Mouse (Mus musculus) cerebellum, adult 11-12 months (tissue): ENCODE data around the gene Platr25.
"Not testable (repeated sequence)": the region's sequence is repeated elsewhere in the genome, so short reads cannot be mapped to it uniquely, and the experiment has no call there.

ENCODE experiments used
- DNase-seq: peaks from one replicate; pipeline ENCODE4 v3.0.0; 2022

Gene Platr25

DNA sequence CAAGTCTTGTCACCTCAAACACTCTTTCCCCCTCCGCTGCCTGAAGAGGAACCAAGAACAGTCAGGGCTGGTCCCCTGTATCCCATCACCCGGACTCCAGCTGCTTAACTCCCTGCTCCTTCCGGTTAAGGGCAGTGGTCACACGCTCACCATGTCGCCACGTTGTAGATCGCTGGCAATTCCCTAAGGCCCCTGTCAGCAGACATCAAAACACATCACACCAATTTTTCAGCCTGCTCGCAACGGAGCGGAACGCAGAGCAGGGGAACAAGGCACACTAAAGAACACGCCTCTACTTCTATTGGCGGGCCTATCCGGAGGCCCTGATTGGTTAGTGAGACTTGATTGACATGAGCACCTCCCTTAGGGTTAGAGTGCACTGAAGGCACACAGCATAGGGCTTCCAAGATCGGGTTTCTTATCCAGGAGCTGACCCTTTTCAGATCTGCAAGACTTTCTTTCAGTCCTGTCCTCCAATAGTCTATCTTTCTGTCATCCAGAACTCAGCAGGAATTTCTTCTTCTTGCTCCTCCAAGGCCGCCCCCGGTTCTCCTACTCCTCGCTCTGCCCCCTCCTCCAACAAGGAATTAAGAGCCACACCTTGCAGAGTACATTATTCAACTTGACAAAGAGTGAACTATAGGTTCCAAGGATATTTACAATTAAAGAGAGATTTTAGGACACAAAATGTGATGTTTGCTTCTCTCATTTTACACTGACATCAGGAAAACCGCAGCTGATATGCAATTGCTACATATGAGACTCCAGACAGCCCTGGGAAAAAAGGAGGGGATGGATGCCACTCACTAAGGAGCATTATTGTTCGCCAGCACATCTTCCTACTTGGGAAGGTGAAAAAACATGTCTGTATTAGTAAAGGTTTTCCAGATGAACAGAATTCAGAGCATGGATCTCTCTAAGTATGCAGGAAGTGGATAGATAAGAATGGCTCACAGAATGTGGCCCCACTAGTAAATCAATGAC, at the start of gene Platr25:
Platr25 (minus strand) TSS at position 278 of the 984 bp plus-strand sequence.
- DNase-seq: peak; percentile 47

DNA sequence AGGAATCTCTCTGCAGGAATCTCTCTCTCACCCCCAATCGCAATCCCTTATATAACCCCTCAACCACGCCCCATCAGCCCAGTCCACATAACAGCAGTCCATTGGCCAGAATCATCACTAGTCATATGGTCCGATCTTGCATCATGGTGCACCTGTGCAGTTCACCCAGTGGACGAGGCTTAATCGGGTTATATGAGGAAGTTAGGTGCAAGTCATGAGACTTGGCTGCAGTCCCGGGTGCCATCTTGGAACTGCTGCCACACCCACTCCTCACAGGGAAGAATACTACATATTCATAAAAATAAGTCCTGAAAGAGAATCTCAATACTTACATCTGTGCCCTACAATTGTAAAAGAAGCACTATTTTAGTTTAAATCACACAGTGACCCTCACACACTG, 47.5 kb upstream of the Platr25 start:
- not testable (repeated sequence) for DNase-seq

DNA sequence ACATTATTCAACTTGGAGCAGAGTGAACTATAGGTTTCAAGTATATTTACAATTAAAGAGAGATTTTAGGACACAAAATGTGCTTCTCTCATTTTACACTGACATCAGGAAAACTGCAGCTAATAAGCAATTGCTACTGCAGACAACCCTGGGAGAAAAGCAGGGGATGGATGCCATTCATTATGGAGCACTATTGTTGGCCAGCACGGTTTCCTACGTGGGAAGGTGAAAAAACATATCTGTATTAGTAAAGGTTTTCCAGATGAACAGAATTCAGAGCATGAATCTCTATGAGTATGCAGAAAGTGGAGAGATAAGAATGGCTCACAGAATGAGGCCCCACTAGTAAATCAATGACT, 25.6 kb upstream of the Platr25 start:
- DNase-seq: not testable (repeated sequence)

DNA sequence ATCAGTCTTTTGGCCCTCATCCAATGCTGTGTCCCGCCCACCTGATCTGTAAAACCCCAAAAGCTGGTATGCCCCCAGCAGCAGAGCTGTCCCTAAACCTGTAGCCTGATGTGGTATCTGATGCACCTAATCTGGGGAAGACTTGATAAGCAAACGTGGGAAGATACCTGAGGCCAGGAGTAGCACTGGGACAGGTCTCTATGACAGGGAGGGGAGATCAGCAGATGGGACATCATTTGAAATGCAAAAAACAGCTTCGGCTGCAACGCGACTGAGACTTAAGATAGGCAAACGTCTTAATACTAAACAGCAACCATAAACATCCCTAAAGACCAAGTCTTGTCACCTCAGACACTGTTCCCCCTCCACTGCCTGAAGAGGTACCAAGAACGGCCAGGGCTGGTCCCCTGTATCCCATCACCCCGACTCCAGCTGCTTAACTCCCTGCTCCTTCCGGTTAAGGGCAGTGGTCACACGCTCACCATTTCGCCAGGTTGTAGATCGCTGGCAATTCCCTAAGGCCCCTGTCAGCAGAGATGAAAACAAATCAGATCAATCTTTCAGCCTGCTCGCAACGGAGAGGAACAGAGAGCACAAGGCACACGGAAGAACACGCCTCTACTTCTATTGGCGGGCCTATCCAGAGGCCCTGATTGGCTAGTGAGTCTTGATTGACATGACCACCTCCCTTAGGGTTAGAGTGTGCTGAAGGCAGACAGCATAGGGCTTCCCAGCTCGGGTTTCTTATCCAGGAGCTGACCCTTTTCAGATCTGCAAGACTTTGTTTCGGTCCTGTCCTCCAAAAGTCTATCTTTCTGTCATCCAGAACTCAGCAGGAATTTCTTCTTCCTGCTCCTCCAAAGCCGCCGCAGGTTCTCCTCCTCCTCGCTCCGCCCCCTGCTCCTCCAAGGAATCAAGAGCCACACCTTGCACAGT, 25.0 kb upstream of the Platr25 start, which contains the start of gene Gm5141:
Gm5141 (minus strand) TSS at position 610 of the 936 bp plus-strand sequence.
- peak; percentile 61 for DNase-seq

DNA sequence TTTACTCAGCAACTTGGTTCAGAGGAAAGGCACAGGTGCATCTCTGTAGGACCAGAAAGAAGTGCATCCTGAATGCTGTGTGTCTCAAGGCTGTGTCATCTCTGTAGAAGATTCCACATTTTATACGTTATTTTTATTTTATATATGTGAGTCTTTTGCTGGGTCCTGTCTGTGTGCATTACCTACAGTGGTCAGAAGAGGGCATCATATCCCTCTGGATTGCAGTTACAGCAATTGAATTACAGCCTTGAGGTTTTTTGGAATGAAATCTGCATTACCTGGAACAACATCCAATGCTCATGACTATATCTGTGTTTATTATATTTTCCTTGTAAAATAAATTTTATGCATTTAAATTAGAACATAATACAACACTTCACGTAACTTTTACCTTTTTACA, 3.3 kb upstream of the Platr25 start:
- not testable (repeated sequence) for DNase-seq

DNA sequence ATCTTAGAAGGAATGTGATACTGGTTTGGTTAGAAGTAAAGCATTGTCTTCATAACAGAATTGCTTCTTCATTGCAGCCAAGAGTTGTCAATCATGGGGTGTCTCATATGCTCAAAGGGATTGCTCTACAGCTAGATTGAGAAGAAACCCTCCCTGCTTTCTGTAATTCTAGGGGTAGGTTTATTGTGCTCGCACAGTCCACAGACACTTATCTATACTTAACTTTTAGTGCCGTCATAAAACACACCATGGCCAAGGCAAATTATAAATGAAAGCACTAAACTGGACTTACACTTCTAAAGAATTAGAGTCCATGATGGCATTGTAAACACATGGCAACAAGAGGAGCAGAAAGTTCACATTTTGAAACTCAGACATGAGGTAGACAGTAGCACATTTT, 27.2 kb downstream of the Platr25 start:
- DNase-seq: no peak

DNA sequence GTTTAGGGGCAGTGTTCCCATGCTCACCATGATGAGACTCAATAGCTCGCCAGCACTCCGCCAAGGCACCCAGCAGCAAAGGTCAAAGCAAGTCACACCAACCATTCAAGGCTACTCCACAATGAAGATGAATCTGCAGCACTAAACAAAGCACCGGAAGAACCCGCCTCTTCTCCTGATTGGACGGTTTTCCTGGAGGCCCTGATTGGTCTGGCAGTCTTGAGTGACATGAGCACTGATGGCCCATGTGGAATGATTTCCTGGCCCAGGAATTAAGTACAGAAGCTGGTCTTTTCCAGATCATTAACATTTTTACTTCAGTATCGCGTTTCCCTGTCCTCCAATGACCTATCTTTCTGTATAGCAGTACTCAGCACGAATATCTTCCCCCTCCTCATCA, 47.9 kb downstream of the Platr25 start:
- not testable (repeated sequence) for DNase-seq

DNA sequence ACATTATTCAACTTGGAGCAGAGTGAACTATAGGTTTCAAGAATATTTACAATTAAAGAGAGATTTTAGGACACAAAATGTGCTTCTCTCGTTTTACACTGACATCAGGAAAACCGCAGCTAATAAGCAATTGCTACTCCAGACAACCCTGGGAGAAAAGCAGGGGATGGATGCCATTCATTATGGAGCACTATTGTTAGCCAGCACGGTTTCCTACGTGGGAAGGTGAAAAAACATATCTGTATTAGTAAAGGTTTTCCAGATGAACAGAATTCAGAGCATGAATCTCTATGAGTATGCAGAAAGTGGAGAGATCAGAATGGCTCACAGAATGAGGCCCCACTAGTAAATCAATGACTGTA, 75.2 kb downstream of the Platr25 start:
- not testable (repeated sequence) for DNase-seq

DNA sequence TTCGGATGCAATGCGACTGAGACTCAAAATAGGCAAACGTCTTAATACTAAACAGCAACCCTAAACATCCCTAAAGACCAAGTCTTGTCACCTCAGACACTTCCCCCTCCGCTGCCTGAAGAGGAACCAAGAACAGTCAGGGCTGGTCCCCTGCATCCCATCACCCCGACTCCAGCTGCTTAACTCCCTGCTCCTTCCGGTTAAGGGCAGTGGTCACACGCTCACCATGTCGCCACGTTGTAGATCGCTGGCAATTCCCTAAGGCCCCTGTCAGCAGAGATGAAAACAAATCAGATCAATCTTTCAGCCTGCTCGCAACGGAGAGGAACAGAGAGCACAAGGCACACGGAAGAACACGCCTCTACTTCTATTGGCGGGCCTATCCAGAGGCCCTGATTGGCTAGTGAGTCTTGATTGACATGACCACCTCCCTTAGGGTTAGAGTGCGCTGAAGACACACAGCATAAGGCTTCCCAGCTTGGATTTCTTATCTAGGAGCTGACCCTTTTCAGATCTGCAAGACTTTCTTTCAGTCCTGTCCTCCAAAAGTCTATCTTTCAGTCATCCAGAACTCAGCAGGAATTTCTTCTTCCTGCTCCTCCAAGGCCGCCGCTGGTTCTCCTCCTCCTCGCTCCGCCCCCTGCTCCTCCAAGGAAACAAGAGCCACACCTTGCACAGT, 75.8 kb downstream of the Platr25 start:
- DNase-seq: peak; percentile 57

DNA sequence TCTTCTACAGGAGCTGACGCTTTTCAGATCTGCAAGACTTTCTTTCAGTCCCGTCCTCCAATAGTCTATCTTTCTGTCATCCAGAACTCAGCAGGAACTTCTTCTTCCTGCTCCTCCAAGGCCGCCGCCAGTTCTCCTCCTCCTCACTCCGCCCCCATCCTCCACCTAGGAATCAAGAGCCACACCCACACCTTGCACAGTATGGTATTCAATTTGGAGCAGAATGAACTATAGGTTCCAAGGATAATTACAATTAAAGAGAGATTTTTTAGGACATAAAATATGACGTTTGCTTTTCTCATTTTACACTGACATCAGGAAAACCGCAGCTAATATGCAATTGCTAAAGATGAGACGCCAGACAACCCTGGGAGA, 107.2 kb downstream of the Platr25 start:
- DNase-seq: no peak

DNA sequence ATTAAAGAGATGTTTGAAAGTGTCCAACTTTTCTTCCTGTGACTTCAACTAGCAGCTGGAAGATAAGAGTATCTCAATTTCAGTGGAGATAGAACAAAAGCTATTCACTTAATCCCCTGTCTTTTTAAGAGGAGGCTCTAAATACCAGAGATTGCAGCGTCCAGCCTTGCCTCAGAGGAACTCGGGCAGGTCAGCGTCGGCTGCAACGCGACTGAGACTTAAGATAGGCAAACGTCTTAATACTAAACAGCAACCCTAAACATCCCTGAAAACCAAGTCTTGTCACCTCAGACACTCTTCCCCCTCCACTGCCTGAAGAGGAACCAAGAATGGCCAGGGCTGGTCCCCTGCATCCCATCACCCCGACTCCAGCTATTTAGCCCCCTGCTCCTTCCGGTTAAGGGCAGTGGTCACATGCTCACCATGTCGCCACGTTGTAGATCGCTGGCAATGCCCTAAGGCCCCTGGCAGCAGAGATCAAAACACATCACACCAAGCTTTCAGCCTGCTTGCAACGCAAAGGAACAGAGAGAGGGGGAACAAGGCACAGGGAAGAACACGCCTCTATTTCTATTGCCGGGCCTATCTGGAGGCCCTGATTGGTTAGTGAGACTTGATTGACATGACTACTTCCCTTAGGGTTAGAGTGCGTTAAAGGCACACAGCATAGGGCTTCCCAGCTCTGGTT, 107.7 kb downstream of the Platr25 start:
- peak; percentile 68 for DNase-seq

DNA sequence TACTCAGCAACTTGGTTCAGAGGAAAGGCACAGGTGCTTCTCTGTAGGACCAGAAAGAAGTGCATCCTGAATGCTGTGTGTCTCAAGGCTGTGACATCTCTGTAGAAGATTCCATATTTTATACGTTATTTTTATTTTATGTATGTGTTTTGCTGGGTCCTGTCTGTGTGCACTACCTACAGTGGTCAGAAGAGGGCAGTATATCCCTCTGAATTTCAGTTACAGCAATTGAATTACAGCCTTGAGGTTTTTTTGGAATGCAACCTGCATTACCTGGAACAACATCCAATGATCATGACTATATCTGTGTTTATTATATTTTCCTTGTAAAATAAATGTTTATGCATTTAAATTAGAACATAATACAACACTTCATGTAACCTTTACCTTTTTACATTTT, 133.4 kb downstream of the Platr25 start:
- not testable (repeated sequence) for DNase-seq

DNA sequence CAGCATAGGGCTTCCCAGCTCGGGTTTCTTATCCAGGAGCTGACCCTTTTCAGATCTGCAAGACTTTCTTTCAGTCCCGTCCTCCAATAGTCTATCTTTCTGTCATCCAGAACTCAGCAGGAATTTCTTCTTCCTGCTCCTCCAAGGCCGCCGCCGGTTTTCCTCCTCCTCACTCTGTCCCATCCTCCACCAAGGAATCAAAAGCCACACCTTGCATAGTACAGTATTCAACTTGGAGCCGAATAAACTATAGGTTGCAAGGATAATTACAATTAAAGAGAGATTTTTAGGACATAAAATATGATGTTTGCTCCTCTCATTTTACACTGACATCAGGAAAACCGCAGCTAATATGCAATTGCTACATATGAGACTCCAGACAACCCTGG, 136.2 kb downstream of the Platr25 start:
- not testable (repeated sequence) for DNase-seq

DNA sequence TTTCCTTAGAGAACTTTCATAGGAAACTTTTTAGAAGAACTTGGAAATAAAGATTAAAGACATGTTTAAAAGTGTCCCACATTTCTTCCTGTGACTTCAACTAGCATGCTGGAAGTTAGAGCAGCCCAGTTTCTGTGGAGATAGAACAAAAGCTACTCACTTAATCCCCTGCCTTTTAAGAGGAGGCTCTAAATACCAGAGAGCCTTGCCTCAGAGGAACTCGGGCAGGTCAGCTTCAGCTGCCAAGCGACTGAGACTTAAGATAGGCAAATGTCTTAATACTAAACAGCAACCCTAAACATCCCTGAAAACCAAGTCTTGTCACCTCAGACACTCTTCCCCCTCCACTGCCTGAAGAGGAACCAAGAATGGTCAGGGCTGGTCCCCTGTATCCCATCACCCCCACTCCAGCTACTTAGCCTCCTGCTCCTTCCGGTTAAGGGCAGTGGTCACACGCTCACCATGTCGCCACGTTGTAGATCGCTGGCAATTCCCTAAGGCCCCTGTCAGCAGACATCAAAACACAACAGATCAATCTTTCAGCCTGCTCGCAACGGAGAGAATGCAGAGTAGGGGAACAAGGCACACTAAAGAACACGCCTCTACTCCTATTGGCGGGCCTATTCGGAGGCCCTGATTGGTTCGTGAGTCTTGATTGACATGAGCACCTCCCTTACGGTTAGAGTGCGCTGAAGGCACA, 136.8 kb downstream of the Platr25 start, which contains the start of gene 6720489N17Rik:
6720489N17Rik (minus strand) TSS at position 606 of the 700 bp plus-strand sequence.
- DNase-seq: peak; percentile 59
